Mouse (Mus musculus) embryonic facial prominence, embryonic 12.5 days (tissue): ENCODE measurements around the gene Pax2. TPM values are rescaled to one million over a fixed set of nuclear protein-coding genes. Genes with fewer than 3 reads are reported as not detected.
"Not testable (repeated sequence)": the region's sequence is repeated elsewhere in the genome, so short reads cannot be mapped to it uniquely, and the experiment has no call there.

Experiments
- ATAC-seq: fragments of 200-750 bp; cut with Nextera tagmentation; 2 replicates; pipeline ENCODE4 v1.8.0; 2017; ENCODE audit not compliant: insufficient number of reproducible peaks, insufficient read depth, low FRiP score, low TSS enrichment
- H3K27ac ChIP-seq: fragments of 300-500 bp; sonication (generic); 2 replicates; pipeline ENCODE4 v1.5.1; 2016; ENCODE audit warnings: mild to moderate bottlenecking
- H3K27me3 ChIP-seq: fragments of 300-500 bp; sonication (generic); 2 replicates; pipeline ENCODE4 v1.6.1; 2016; ENCODE audit warnings: mild to moderate bottlenecking, moderate library complexity
- H3K36me3 ChIP-seq: fragments of 300-500 bp; sonication (generic); 2 replicates; pipeline ENCODE4 v1.6.1; 2016; ENCODE audit warnings: mild to moderate bottlenecking
- H3K4me1 ChIP-seq: fragments of 300-500 bp; sonication (generic); 2 replicates; pipeline ENCODE4 v1.6.1; 2016
- H3K4me2 ChIP-seq: fragments of 300-500 bp; sonication (generic); replicated peaks from 2 replicates; pipeline ENCODE4 v1.6.1; 2016; ENCODE audit warnings: mild to moderate bottlenecking, moderate library complexity
- H3K4me3 ChIP-seq: fragments of 300-500 bp; sonication (generic); 2 replicates; pipeline ENCODE4 v1.5.1; 2016; ENCODE audit warnings: mild to moderate bottlenecking
- H3K9ac ChIP-seq: fragments of 300-500 bp; sonication (generic); 2 replicates; pipeline ENCODE4 v1.6.1; 2016; ENCODE audit warnings: mild to moderate bottlenecking, moderate library complexity
- H3K9me3 ChIP-seq: fragments of 300-500 bp; sonication (generic); 2 replicates; pipeline ENCODE4 v1.6.1; 2016; ENCODE audit warnings: mild to moderate bottlenecking, moderate library complexity
- WGBS: fragments of 180-500 bp; shearing (Covaris S2); methylation state at CpG from one replicate; pipeline ENCODE4 v1.1.7; 2016; 5-methylcytosine and 5-hydroxymethylcytosine counted together
- polyA plus RNA-seq: library from polyadenylated mRNA; unstranded; fragments of >200 nt; fragmentation: Nextera tagmentation; extraction: Ambion mirVana; gene quantifications from 2 replicates; pipeline ENCODE4 v1.2.1, GENCODE M21; 2016

Pax2 gene
- polyA plus RNA-seq, 1 experiment from 2014 or later = 0.95 TPM

GRCm38 (mm10) chr19:44825819-44826218 lies 70.0 kb downstream of the Pax2 start:
- ATAC-seq = no peak
- peak overlapping the region; percentile 36; the same call in 1 of the 2 replicates for H3K4me2 ChIP-seq
- no peaks in the 10 kb centered on the region for H3K36me3 ChIP-seq
- no peaks in the 10 kb centered on the region for H3K9me3 ChIP-seq
- H3K4me1 ChIP-seq = peaks cover 16% of the 10 kb centered on the region
- peaks cover 13% of the 10 kb centered on the region for H3K27me3 ChIP-seq
- no peak overlapping the region for H3K9ac ChIP-seq
- no peak overlapping the region for H3K4me3 ChIP-seq
- peak overlapping the region; percentile 23; the same call in 1 of the 2 replicates for H3K27ac ChIP-seq
- WGBS = 15% methylated on average over 4 of the region's 4 CpGs

GRCm38 (mm10) chr19:44833391-44833790 lies 77.5 kb downstream of the Pax2 start:
- WGBS = 63% methylated on average over 1 of the region's 1 CpGs
- no peak for ATAC-seq
- no peak overlapping the region for H3K27ac ChIP-seq
- H3K4me3 ChIP-seq = no peak overlapping the region
- H3K4me1 ChIP-seq = peaks cover 21% of the 10 kb centered on the region
- no peaks in the 10 kb centered on the region for H3K36me3 ChIP-seq
- H3K9ac ChIP-seq = no peak overlapping the region
- H3K27me3 ChIP-seq = peaks cover 74% of the 10 kb centered on the region
- H3K4me2 ChIP-seq = no peak overlapping the region
- H3K9me3 ChIP-seq = no peaks in the 10 kb centered on the region

- WGBS = 11% methylated on average over 11 of the region's 11 CpGs
- Histone ChIP-seq H3K9ac (no peak overlapping the region), H3K27me3 (peaks cover 84% of the 10 kb centered on the region), H3K4me1 (peaks cover 21% of the 10 kb centered on the region), H3K36me3 (no peaks in the 10 kb centered on the region), H3K27ac (no peak overlapping the region), H3K9me3 (no peaks in the 10 kb centered on the region), H3K4me2 (no peak overlapping the region), H3K4me3 (no peak overlapping the region)
- ATAC-seq = no peak
These were observed 78.6 kb downstream of the Pax2 start for GRCm38 (mm10) chr19:44834218-44835041.

- H3K27ac ChIP-seq = no peak overlapping the region
- 3% methylated on average over 34 of the region's 34 CpGs for WGBS
- H3K27me3 ChIP-seq = peaks cover 89% of the 10 kb centered on the region
- peaks cover 21% of the 10 kb centered on the region for H3K4me1 ChIP-seq
- H3K9me3 ChIP-seq = no peaks in the 10 kb centered on the region
- no peak for ATAC-seq
- H3K36me3 ChIP-seq = no peaks in the 10 kb centered on the region
- peak overlapping the region; percentile 47 for H3K4me3 ChIP-seq
- peak overlapping the region; percentile 89 for H3K4me2 ChIP-seq
- no peak overlapping the region; the same call in 1 of the 2 replicates for H3K9ac ChIP-seq
These were observed 79.4 kb downstream of the Pax2 start for GRCm38 (mm10) chr19:44835042-44835930.

- Histone ChIP-seq H3K9me3 (no peaks in the 10 kb centered on the region), H3K4me3 (peak overlapping the region; percentile 47), H3K36me3 (no peaks in the 10 kb centered on the region), H3K27ac (no peak overlapping the region), H3K27me3 (peaks cover 83% of the 10 kb centered on the region), H3K4me2 (peak overlapping the region; percentile 89), H3K9ac (peak overlapping the region; percentile 38), H3K4me1 (peaks cover 21% of the 10 kb centered on the region)
- no peak for ATAC-seq
- WGBS = under 1% methylated on average over 71 of the region's 71 CpGs
These were observed 80.4 kb downstream of the Pax2 start for GRCm38 (mm10) chr19:44835931-44836861.

- Histone ChIP-seq H3K4me3 (no peak overlapping the region), H3K4me2 (peak overlapping the region; percentile 89)
These were observed 81.8 kb downstream of the Pax2 start for GRCm38 (mm10) chr19:44837426-44838205.

GRCm38 (mm10) chr19:44838321-44838720 lies 82.5 kb downstream of the Pax2 start:
- Histone ChIP-seq H3K27me3 (peaks cover 65% of the 10 kb centered on the region), H3K27ac (no peak overlapping the region), H3K9me3 (no peaks in the 10 kb centered on the region), H3K9ac (no peak overlapping the region), H3K4me2 (no peak overlapping the region), H3K36me3 (no peaks in the 10 kb centered on the region), H3K4me1 (peaks cover 21% of the 10 kb centered on the region), H3K4me3 (no peak overlapping the region)
- 10% methylated on average over 9 of the region's 9 CpGs for WGBS
- ATAC-seq = no peak

More at GRCm38 (mm10) chr19:44837426-44838205, 81.8 kb downstream of the Pax2 start:
- Histone ChIP-seq H3K36me3 (no peaks in the 10 kb centered on the region), H3K9me3 (no peaks in the 10 kb centered on the region), H3K27ac (no peak overlapping the region), H3K9ac (no peak overlapping the region), H3K4me1 (peaks cover 21% of the 10 kb centered on the region), H3K27me3 (peaks cover 71% of the 10 kb centered on the region)
- 3% methylated on average over 37 of the region's 37 CpGs for WGBS
- no peak for ATAC-seq

GRCm38 (mm10) chr19:44842661-44843060 lies 86.8 kb downstream of the Pax2 start:
- H3K9me3 ChIP-seq, H3K27ac ChIP-seq, H3K9ac ChIP-seq, H3K36me3 ChIP-seq, ATAC-seq, H3K4me3 ChIP-seq, H3K4me2 ChIP-seq, H3K4me1 ChIP-seq: not testable (repeated sequence)
- H3K27me3 ChIP-seq = peaks cover 30% of the 10 kb centered on the region
- 94% methylated on average over 15 of the region's 15 CpGs for WGBS

GRCm38 (mm10) chr19:44849465-44849864 lies 93.6 kb downstream of the Pax2 start:
- ATAC-seq = no peak
- H3K36me3 ChIP-seq = no peaks in the 10 kb centered on the region
- H3K4me1 ChIP-seq = no peaks in the 10 kb centered on the region
- H3K4me3 ChIP-seq = no peak overlapping the region
- no peak overlapping the region for H3K4me2 ChIP-seq
- 74% methylated on average over 12 of the region's 12 CpGs for WGBS
- peaks cover 2% of the 10 kb centered on the region; the same call in 1 of the 2 replicates for H3K27me3 ChIP-seq
- H3K9ac ChIP-seq = no peak overlapping the region
- H3K9me3 ChIP-seq = no peaks in the 10 kb centered on the region
- H3K27ac ChIP-seq = no peak overlapping the region

- no peak overlapping the region for H3K9ac ChIP-seq
- no peak overlapping the region for H3K4me3 ChIP-seq
- no peaks in the 10 kb centered on the region for H3K36me3 ChIP-seq
- ATAC-seq = no peak
- no peak overlapping the region for H3K27ac ChIP-seq
- no peaks in the 10 kb centered on the region for H3K4me1 ChIP-seq
- no peak overlapping the region for H3K4me2 ChIP-seq
- no peaks in the 10 kb centered on the region for H3K9me3 ChIP-seq
- 73% methylated on average over 1 of the region's 1 CpGs for WGBS
- no peaks in the 10 kb centered on the region for H3K27me3 ChIP-seq
These were observed 102.8 kb downstream of the Pax2 start for GRCm38 (mm10) chr19:44858671-44859070.
